In genomic region chr9:54323456-54323855, GRCm38 (mm10) we compare ENCODE assay signal across 10 mouse cellular contexts. TPM values are rescaled to one million over a fixed set of nuclear protein-coding genes. Genes with fewer than 3 reads are reported as not detected.
DNase-seq lines count a peak whose midpoint lies in the region; ATAC-seq and TF ChIP-seq lines count a peak whose summit lies in the region.
"Had no signal": no experiment of that assay in that cellular context is flagged by ENCODE, and none has a peak within 500 bp of the region (broad histone marks: within the 10 kb centered on the region; RNA-seq: fewer than 3 reads in every experiment).

No protein-coding gene starts in this region.

- no peaks in the 10 kb centered on the region for H3K27me3 ChIP-seq in small intestine, adult 2 months (ENCODE audit: control insufficient read depth, insufficient read depth, low read length)
- no peaks in the 10 kb centered on the region for H3K27me3 ChIP-seq in neural tube, embryonic 15.5 days (replicated peaks)

- 34% methylated on average over 8 of the region's 8 CpGs for WGBS in lung, adult 2 months
- WGBS in small intestine, adult 2 months, result 38% methylated on average over 8 of the region's 8 CpGs
- 42% methylated on average over 8 of the region's 8 CpGs for WGBS in neural tube, embryonic 15.5 days

- ATAC-seq in neural tube, embryonic 15.5 days (ENCODE audit: low FRiP score), result no peak

- no peak overlapping the region for H3K4me3 ChIP-seq in lung, adult 2 months (replicated peaks; ENCODE audit: extremely low read depth, low read depth, low read length)
- no peak overlapping the region for H3K4me3 ChIP-seq in cortical plate, adult 2 months (ENCODE audit: insufficient read depth, low read length)
- no peak overlapping the region for H3K4me3 ChIP-seq in small intestine, adult 2 months (ENCODE audit: low read depth, low read length)
- H3K4me3 ChIP-seq in neural tube, embryonic 15.5 days (replicated peaks), result no peak overlapping the region

- no peaks in the 10 kb centered on the region for H3K4me1 ChIP-seq in lung, adult 2 months (ENCODE audit: control insufficient read depth, insufficient read depth, low read length)
- no peaks in the 10 kb centered on the region for H3K4me1 ChIP-seq in cortical plate, adult 2 months (ENCODE audit: control insufficient read depth, insufficient read depth, low read length)
- H3K4me1 ChIP-seq in small intestine, adult 2 months (ENCODE audit: control insufficient read depth, insufficient read depth, insufficient read length, low read length), result no peaks in the 10 kb centered on the region
- no peaks in the 10 kb centered on the region; the same call in 1 of the 2 replicates for H3K4me1 ChIP-seq in neural tube, embryonic 15.5 days

- peak; percentile 2 to 16 for DNase-seq in heart, adult 18-20 months
- no peak for DNase-seq in heart, postnatal 25 days (ENCODE audit: low spot score)
- peak; percentile 1 for DNase-seq in lung, postnatal 25 days (ENCODE audit: low spot score)
- DNase-seq in lung, adult 2 months, result no peak
- no peak for DNase-seq in urinary bladder, postnatal 4 days (ENCODE audit: low spot score in 2 of 2)

- no peak overlapping the region for H3K27ac ChIP-seq in cortical plate, adult 2 months (ENCODE audit: insufficient read depth, low read length)
- no peak overlapping the region for H3K27ac ChIP-seq in small intestine, adult 2 months (ENCODE audit: insufficient read depth, low read depth, low read length)
- no peak overlapping the region for H3K27ac ChIP-seq in neural tube, embryonic 15.5 days (replicated peaks)

- H3K9me3 ChIP-seq in neural tube, embryonic 15.5 days (replicated peaks), result no peaks in the 10 kb centered on the region

- TF ChIP-seq POLR2A in lung, adult 2 months (IDR thresholded peaks at IDR 0.05; ENCODE audit: borderline replicate concordance, extremely low read depth, low read depth, low read length), result no peak
- no peak for TF ChIP-seq POLR2A in cortical plate, adult 2 months (IDR thresholded peaks at IDR 0.05; ENCODE audit: extremely low read depth, insufficient read depth, low read length)
- TF ChIP-seq POLR2A in small intestine, adult 2 months (IDR thresholded peaks at IDR 0.05; ENCODE audit: low read depth, low read length), result no peak

- no peaks in the 10 kb centered on the region for H3K36me3 ChIP-seq in small intestine, adult 2 months (ENCODE audit: control insufficient read depth, insufficient read depth, low read length)
- H3K36me3 ChIP-seq in neural tube, embryonic 15.5 days, result no peaks in the 10 kb centered on the region

- H3K4me2 ChIP-seq in neural tube, embryonic 15.5 days, result no peak overlapping the region

- no peak for TF ChIP-seq CTCF in lung, adult 2 months (IDR thresholded peaks at IDR 0.05; ENCODE audit: insufficient read depth, low read length)
- peak; percentile 83 for TF ChIP-seq CTCF in cortical plate, adult 2 months (IDR thresholded peaks at IDR 0.05; ENCODE audit: extremely low read depth, insufficient read depth, low read length)
- peak; percentile 22; the same call in 1 of the 2 replicates for TF ChIP-seq CTCF in small intestine, adult 2 months (IDR thresholded peaks at IDR 0.05; ENCODE audit: extremely low read depth, insufficient read length, insufficient replicate concordance, low read depth, low read length)

- no peak overlapping the region for H3K9ac ChIP-seq in neural tube, embryonic 15.5 days (replicated peaks)

- intact Hi-C loops in heart, postnatal 25 days (cut with DNase I), result loop anchor here (5.0 kb wide), 2 partner anchors 141 to 331 kb away; no protein-coding TSS in a partner anchor

RNA-seq across cellular contexts. Expression of gene Gldn, which starts 37.2 kb away (rescaled TPM):
- total RNA-seq in heart, adult 18-20 months (2021), result under 1 TPM in 1 of 2 experiments, not detected in 1; 0.33 TPM
- total RNA-seq in heart, postnatal 25 days (2021), result under 1 TPM; 0.06 to 0.08 TPM
- 0.08 and 0.27 TPM in 2 replicates for polyA plus RNA-seq in lung, adult 2 months (2012; rRNA removed)
- polyA plus RNA-seq in cortical plate, adult 2 months (2012; rRNA removed), result 0.48 and 0.78 TPM in 2 replicates
- 0.01 TPM in 1 of 2 replicates, not detected in the other for polyA plus RNA-seq in small intestine, adult 2 months (2012; rRNA removed)
- polyA plus RNA-seq in neural tube, embryonic 15.5 days (2015; fragmentation: Nextera tagmentation; extraction: Ambion mirVana), result 0.19 and 0.37 TPM in 2 replicates

RNA-seq across cellular contexts. Expression of gene Cyp19a1, which starts 55.5 kb away (rescaled TPM):
- total RNA-seq in heart, adult 18-20 months (2021), result not detected
- not detected for total RNA-seq in heart, postnatal 25 days (2021)
- polyA plus RNA-seq in lung, adult 2 months (2012; rRNA removed), result not detected in 2 replicates
- polyA plus RNA-seq in cortical plate, adult 2 months (2012; rRNA removed), result not detected in 2 replicates
- polyA plus RNA-seq in small intestine, adult 2 months (2012; rRNA removed), result not detected in 2 replicates
- 0.15 TPM in 1 of 2 replicates, not detected in the other for polyA plus RNA-seq in neural tube, embryonic 15.5 days (2015; fragmentation: Nextera tagmentation; extraction: Ambion mirVana)
- total RNA-seq: heart, postnatal 36 days had no signal
- polyA plus RNA-seq: spleen, adult 2 months had no signal

Comparison
In these comparisons a context has a peak if more than half of its experiments do, and no peak if none do; other contexts are left out.
1. DNase-seq: peak in heart, adult 18-20 months (2 of 2) and lung, postnatal 25 days (single experiment); none in heart, postnatal 25 days (single experiment), lung, adult 2 months (single experiment) and urinary bladder, postnatal 4 days (0 of 2).